Mouse (Mus musculus): Measurements from ENCODE around the gene 4933402N03Rik.

GRCm38 (mm10) chr7:131133181-131133580, 12.9 kb downstream of the 4933402N03Rik start:
- no peak for TF ChIP-seq CTCF (IDR thresholded peaks at IDR 0.05; ENCODE audit: low read depth)
- TF ChIP-seq EP300 (optimal IDR thresholded peaks at IDR 0.05) = no peak
